22 mouse cellular contexts compared by ENCODE assay signal in genomic region chr11:107796346-107796745, GRCm38 (mm10). TPM values are rescaled to one million over a fixed set of nuclear protein-coding genes. Genes with fewer than 3 reads are reported as not detected.
"Had no signal": no experiment of that assay in that cellular context is flagged by ENCODE, and none has a peak within 500 bp of the region (broad histone marks: within the 10 kb centered on the region; RNA-seq: fewer than 3 reads in every experiment).

No protein-coding gene starts in this region.

- DNase-seq: kidney, adult 18-20 months; kidney, postnatal 25 days; layer of hippocampus, postnatal 36 days; left cerebral cortex, postnatal 4 days; lung, adult 18-20 months; lung, postnatal 14 days; lung, postnatal 4 days; midbrain, embryonic 14.5 days; retina, postnatal 1 day; right cerebral cortex, postnatal 25 days; spleen, adult 18-20 months had no signal

- H3K27ac ChIP-seq: intestine, embryonic 15.5 days; kidney, postnatal 0 days; limb, embryonic 12.5 days; limb, embryonic 15.5 days; liver, embryonic 14.5 days; lung, embryonic 15.5 days; neural tube, embryonic 12.5 days; stomach, embryonic 15.5 days had no signal

- H3K4me3 ChIP-seq: intestine, embryonic 15.5 days; limb, embryonic 12.5 days; limb, embryonic 15.5 days; lung, embryonic 15.5 days; neural tube, embryonic 12.5 days; stomach, embryonic 15.5 days had no signal

- H3K36me3 ChIP-seq: intestine, embryonic 15.5 days; limb, embryonic 12.5 days; limb, embryonic 15.5 days; lung, embryonic 15.5 days; neural tube, embryonic 12.5 days; stomach, embryonic 15.5 days had no signal

RNA-seq across cellular contexts. Expression of gene Cacng4, which starts 2.0 kb away (rescaled TPM):
- total RNA-seq: megakaryocyte progenitor cell, adult 5-6 weeks; megakaryocyte-erythroid progenitor cell, adult 5-6 weeks; neutrophil, adult 5-6 weeks had no signal
